Mouse (Mus musculus): ENCODE data around the gene Enpep.

GRCm38 (mm10) chr3:129313221-129313620 is 19.3 kb downstream of the Enpep start:
- TF ChIP-seq CTCF (IDR thresholded peaks at IDR 0.05; ENCODE audit: borderline replicate concordance, extremely low read depth, insufficient read depth, insufficient read length), result no peak
- no peak for TF ChIP-seq POLR2A (IDR thresholded peaks at IDR 0.05; ENCODE audit: borderline replicate concordance, extremely low read depth, insufficient read depth, insufficient read length, poor library complexity, severe bottlenecking)
